Mouse (Mus musculus) skeletal muscle tissue, adult 2 months (tissue): ENCODE results near the gene BC048671.

Experiments used
- DNase-seq: peaks from one replicate; pipeline ENCODE4 v3.0.0-alpha.2; 2012; ENCODE audit warnings: low read depth, low spot score

The BC048671 gene

DNA sequence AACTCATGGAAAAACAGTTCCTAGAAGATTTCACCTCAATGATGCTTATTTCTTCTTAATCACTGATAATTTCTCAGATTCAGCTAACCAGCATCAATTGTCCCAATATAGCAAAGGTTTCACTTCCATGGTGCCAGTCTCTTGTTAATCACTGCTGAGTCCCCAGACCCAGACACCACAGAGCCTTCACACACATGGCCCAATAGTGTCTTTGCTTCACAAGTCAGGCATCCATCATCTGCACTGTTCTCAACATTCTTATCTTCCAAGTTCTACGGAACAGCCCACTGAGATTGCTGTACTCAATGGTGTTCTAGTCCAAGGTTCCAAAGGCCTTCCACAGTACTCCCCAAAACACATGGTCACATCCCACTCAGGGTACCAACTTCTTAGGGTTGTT lies at the start of gene BC048671:
Gene BC048671, plus strand, starts transcription at position 301 of the 400 bp plus-strand sequence.
- no peak for DNase-seq

DNA sequence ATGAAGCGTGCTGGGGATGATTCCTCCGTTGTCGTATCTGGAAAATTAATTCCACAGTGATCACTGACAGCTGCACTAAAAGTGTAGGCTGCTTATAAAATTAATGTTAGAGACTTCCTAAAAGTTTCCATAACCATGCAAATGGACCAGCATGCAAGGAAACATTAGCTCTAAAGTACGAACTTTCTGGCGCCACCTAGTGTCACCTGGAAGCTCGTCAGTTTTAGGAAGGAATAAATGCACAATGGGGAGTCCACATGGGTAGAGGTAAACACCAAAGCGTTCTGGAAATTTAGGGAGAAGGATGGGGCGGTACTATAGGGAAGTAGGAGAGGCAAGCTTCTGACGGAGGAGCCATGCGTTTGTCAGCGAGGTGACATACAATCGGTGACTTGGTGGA lies 12.8 kb upstream of the BC048671 start:
- DNase-seq: no peak

DNA sequence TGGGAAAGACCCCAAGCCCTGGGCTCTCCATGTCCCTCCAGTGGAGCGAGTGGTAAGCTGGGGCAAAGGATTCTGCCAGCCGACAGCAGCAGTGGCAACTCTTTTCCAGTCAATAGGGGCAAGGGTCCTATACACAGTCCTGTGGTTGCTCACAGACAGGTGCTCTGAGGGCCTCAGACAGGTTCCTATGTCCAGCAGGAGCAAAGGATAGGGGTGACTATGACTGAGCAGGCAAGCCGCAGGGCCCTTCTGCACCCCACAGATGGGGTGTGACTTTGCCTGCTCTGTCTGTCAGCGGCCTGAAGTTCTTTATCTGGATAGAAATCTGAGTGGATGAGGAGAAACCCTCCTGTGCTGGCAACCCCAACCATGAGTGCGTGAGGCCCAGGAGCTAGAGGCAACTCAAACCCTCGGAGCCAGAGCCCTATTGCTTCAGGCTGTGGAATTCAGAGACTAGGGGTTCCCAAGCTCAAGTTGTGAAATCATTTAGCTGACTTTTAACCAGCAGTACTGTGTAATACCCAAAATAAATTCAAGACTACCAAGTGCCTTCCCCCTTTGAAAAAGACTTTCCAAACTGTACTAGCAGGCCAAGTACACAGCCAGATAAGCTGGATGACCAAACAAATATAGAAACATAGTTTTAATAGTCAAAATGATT lies 5.4 kb downstream of the BC048671 start:
- DNase-seq: no peak

DNA sequence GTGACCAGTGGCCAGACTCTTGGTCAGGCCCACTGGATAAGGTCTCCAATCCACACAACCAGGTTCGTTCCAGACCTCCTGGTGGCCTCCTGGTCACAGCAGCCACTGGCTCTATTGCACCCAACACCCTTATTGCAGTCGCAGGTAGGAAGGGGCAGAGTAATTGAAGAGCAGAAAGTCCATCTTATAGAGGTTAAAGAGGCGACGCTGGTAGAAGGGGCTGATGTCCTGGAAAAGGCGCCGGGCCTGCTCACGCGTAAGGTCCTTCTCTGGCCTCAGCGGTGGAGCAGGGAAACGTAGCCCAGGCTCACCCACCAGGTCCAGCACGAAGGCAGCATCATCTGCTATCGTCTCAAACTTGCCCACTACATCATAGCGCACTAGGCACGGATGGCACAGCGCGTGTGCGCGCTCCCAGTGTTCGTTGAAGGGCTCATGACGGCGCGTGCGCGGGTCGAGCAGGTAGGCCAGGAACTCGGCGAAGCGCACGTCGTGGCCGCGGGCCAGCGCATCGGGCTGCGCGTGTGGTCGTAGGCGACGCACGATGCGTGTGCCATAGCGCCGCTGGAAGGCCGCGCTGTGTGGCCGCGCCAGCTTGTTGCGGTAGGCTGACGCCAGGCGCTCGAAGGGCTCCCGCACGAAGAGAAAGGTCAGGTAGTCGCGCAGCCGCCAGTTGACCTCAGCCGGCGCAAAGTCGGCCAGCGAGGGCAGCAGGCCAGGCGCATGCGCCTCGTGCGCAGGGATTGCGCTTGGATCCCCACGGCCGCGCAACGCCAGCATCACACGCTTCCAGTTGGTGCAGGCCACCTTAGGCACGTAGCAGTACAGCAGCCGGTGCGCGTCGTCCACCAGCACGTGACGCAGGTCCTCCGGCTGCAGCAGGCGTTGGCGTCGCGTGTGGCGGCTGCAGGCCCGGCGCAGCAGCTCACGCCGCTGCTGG lies 8.1 kb downstream of the BC048671 start:
- DNase-seq: no peak

DNA sequence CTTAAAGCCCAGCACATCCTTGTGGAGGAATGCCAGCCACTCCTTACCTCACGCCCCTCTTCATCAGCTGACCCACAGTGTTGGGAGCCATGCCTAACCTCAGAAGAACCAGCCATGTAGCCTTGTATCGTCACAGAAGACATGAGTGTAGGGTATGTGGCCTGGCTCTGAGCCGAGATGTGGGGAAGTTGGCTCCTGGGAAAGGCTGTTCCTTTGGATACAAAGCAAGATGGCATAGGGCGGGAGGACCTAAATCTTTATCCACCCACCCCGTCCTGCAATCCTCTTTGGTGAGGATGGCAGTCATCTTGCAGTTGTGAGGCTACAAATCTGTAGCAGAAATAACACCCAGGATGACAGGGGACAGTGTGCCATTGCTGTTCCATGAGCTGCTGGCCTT lies 14.9 kb downstream of the BC048671 start:
- DNase-seq: no peak

DNA sequence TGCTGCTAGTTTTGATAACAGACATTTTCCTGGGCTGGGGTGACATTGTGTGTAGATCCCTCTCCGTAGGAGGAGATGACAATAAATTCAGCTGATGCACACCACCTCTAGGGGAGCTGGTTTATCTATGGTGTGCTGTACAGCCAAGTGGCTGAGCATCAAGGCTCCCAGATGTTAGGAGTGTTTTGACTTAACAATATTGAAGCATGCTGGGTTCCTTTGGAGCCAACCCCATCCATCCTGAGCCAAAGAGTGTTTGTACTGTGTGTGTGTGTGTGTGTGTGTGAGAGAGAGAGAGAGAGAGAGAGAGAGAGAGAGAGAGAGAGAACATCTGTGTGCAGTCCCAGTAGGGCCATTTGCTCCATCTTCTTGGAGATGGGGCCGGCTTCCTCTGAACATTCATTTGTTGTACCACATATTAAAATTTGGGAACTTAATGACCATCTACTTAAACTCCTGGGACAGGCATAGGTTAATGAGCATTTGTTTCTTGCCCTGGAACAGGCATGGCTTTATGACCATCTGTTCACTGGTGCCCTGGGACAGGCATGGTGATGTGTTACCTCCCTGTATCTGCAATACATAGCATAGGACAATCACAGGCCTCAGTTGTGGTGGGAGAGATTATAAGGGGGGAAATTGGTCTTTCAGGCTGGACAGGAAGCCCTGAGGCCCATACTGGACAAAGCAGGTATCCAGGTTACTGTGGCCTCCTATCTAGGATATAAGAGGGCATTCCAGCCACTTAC lies 16.7 kb downstream of the BC048671 start:
- DNase-seq: peak; percentile 38

DNA sequence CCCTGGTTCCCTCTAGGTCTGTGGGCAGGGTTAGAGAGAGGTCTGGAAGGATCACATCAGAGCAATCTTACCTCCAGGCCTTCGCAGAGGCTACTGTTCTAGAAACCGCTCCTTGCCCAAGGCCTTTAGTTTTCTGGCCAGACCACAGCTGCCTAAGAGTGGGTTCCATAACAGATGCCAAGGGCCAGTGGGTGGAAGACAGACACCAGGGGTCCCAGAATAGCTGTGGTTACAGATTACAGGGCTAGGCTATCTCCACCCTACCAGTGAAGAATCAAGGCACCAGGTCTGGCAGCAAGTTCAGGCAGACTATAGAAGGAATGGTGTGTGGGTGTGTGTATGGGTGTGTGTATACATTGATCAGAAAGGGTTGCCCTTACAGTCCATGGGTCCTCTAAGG lies 18.0 kb downstream of the BC048671 start:
- no peak for DNase-seq

DNA sequence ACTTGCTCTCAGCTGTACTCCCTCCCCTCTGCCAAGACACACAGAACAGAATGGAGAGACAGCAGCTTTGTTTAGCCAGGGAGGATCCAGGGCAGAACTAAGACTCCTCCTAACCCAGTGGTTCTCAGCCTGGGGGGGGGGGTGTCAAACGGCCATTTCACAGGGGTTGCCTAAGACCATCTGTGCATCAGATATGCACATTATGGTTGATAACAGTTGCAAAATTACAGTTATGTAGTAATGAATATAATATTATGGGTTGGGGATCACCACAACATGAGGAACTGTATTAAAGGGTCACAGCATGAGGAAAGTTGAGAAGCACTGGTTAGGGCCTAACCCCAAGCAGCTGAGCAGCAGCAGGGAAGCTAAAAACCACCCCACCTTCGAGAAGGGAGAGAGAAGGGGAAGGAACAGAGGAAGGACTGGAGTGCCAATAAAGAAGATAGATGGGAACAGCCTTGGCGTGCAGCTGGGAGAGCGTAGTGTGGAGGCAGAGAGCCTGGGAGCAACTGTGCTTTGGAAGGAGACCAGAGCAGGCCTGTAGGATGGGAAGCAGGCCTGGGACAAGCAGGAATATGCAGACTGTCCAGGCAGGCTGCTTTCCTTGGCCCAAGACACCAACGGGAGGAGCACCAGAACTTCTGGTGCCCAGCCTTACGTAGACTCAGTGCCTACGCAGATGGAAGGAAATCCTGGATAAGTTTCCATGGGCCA lies 18.6 kb downstream of the BC048671 start:
- DNase-seq: peak; percentile 62

DNA sequence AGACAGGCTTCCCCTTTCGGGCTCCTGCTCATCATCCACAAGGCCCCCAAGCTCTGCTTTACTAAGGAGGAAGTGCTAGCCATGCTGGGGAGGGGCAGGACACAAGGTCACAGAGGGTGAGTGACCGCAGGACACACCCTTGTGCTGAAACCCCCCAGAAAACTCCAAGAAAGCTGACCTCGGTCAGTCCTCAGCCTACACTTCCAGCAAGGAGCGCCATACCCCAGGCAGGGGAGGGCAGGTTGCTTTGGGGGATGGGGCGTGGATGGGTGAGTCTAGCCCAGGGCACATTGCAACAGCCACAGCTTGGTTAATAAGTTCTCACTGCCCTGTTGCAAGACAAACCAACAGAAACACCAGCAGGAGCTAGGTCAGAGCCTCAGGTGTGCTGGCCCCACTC lies 19.4 kb downstream of the BC048671 start:
- DNase-seq: no peak

DNA sequence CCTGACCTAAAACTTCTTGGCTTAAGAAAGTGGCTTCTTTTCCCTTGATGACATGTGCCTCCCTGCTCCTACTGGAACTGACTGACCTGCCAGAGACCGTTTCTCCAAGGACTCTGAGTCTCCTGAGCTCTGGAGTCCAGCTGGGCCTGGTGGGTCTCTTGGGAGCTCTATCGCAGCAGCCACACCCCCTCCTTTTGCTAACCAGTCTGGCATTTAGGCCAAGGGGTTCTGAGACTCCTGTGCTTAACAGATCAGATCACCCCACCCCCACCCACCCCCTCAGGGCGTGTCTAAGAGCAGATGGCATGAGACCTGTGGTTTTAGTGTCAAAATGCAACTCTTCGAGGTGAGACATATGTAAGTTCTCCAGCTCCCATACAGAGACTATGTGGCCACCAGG lies 20.8 kb downstream of the BC048671 start:
- no peak for DNase-seq

DNA sequence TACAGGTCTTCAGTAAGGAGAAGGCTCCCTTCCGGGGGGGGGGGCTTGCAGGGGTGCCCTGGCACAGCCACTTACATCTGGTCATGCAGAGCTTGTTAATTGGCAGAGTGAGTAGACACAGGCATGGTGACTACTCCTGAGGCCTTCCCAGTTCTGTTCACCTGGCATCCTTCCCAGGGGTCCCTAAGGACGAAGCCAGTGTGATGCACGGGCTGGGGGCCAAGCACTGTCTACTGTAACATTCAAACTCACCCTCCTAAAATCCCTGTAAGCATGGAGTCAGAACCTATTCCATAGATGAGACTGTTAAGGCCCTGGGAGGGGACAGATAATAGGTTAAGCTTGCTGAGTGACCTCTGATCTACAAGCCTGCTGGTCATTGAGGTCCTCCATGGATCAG lies 23.0 kb downstream of the BC048671 start:
- DNase-seq: no peak

DNA sequence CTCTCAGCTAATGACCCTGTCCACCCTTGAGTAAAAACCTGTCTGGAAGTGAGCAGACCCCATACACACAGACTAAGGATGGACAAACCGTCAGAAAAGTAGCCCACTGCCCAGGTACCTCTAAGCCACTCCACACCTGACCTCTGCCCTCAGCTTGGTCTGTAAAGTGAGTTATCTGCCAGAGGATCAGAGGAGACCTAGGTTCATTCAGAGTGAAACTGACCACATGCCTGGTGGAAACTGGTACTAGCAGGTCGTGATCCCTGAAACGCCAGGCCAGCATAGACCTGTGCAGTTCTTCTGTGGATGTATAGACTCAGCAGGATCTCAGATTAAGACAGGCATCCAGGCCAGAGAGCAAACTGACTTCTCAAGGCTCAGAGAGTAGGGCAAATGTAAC lies 23.4 kb downstream of the BC048671 start:
- DNase-seq: no peak

DNA sequence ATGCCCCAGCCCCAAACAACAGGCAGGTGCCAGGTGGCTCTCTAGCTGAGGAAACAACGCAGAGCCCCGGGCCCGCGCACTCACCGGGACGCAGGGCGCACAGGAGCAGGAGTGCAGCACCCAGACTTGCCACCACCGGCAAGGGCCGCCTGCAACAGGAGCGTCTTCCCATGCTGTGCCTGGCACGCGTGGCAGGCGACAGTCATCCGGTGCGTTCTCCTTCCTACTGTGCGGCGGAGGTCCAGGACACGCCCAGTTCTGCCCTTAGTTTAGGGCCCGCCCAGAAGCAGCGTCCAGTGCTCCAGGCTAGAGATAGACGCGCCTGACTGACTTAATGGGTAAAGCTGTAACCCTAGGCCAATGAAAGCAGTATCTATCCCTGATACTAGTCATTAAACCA lies 24.0 kb downstream of the BC048671 start, which contains the start of gene Chst13:
Gene Chst13, minus strand, starts transcription at position 195 of the 400 bp plus-strand sequence.
- DNase-seq: no peak

DNA sequence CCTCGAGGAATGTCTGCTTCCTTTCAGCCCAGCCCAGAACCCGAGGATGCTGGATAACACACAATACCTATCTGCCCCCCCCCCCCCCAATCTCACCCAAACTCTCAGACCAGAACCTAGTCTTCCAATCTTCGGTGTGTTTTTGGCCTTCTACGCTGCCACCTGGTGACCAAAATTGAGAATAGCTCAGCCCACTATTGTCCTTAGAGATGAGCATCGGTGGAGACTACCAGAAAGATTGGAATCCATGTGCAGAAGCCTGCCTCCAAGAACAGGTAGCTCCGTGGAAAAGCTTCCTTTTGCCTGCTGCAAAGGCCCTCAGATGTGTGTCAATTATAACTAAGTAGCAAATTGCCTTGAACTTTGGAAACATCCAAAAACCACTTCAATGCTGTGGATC lies 26.7 kb downstream of the BC048671 start:
- no peak for DNase-seq

DNA sequence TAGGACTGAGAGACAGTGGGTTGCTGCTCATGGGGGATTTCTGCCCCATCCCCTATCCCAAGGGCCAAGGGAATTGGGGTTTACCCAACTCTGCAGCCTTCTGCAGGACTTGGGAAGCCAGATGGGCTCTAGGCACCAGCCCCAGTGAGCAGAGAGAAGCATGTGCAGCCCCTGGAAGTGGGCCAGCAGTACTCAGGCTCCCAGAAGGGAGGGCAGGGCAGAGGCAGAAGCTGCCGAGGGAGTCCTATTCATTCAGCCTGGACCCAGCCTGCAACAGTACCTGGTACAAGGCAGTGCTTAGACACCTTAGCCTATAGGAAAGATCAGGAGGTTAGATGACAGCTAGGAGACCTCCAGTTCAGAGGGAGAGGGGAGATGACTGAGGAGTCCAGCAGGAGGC lies 28.9 kb downstream of the BC048671 start:
- DNase-seq: peak; percentile 32

DNA sequence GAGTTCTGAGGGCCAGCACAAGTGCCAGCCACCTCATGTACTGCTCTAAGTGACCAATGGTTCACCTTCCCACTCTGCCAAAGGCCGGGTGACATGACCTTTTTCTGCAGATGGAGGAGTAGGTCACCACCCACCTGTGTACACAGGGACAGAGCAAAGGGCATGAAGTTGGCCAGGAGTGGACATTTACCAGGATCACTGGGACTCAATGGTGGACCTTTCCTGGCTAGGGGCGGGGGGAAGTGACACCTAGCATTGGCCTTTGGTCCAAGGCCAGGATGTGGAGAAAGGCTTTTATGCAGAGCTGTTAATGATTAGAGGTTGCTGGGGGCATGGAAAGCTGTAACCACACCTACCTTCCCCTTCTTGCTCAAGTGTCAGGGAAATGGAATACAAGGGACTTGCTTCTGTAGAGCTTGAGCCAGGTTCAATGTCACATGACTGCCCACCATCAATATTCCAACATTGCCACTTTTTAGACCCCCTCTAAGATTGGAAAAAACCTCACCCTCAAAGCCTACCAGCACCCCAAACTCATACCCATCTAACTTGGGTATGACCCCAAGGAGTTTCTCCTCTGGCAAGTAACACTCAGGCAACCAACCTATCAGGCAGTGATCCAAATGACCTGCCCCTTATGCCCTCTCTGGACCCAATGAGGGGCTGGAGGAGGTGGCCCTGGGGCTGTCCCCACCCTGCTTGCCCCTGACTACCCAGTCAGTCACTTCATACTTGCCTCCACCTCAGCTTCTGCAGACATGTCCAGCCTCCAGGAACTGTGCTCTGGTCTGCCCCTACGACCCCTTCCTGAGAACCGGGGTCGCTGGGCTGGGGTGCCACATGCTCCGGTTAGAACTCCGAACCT lies 31.8 kb downstream of the BC048671 start, which contains the start of gene Uroc1:
Gene Uroc1, plus strand, starts transcription at position 724 of the 865 bp plus-strand sequence.
- DNase-seq: no peak

DNA sequence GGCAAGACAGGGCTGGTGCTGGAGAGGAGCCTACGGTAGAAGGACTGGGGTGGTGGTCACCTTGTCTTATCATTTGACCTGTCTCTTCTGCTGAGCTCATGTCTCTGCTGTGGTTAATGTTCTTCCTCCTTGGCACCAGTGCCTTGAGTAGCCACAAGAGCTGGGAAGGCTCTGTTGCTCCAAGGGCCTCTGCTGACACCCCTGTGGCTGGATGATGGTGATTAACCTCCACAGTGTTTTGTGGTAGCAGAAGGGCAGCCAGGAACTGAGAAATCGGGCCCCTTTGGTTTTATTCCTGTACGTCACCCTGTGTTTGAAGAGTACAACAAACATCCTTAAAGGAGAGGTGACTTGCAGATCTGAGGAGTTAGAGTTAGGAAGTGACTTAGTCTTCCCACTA lies 33.2 kb downstream of the BC048671 start:
- no peak for DNase-seq

DNA sequence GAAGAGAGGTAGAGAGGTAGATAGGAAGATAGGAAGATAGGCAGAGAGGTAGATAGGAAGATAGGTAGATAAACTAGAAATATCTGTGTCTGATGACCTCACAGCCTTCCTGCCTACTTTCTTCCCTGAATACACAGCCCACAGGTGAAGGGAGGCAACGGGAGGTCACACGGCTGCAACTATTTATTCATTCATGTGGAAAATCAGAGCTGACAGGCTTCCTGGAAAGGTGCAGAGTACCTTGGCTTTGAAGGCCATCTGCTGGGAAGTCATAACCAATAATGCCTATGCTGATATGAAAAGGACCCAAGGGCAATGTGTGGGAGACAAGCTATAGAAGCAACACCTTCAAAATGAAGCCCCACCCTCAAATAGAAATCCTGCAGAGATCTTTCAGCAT lies 41.3 kb downstream of the BC048671 start:
- no peak for DNase-seq

DNA sequence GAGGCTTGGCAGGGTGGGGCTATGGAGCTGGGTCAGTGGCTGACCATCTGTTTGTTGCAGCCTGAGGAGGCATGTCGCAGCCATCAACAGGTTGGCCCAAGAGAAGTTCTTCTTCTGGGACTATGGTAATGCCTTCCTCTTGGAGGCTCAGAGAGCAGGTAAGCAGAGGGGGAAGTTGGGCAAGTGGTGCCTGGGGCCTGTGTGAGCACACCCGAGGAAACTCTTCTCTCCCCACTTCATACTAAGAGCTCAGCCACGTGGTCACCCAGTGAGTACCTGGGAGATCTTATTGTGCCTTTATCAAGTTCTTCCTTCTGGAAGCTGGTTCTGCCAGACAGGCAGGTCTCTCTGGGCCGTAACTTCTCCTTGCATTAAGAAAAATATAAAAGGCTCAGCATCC lies 46.2 kb downstream of the BC048671 start:
- no peak for DNase-seq

DNA sequence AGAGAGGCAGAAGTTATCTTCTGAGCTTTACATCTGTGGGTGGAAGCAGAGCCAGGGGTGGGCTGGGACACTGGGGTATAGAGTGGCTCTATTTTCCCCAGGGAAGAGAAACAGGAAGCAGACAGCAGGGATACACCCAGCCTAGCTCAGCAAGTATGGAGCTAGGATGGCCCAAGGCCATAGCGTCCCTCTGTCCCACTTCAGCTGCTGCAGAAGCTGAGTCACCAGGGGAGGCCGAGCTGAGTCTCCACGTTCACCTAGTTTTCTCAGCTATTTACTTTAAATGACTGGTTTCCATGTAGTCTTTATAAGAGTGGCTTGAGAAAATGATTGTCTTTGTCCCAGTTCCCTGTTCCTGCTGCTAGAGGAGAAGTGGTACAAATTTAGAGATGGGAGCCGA lies 47.5 kb downstream of the BC048671 start:
- no peak for DNase-seq
